Mouse (Mus musculus): Measurements from ENCODE around the gene Dlg2. TPM values are rescaled to one million over a fixed set of nuclear protein-coding genes. Genes with fewer than 3 reads are reported as not detected.

Gene Dlg2
- polyA plus RNA-seq, 1 experiment from 2014 or later, result 30.0 TPM

DNA sequence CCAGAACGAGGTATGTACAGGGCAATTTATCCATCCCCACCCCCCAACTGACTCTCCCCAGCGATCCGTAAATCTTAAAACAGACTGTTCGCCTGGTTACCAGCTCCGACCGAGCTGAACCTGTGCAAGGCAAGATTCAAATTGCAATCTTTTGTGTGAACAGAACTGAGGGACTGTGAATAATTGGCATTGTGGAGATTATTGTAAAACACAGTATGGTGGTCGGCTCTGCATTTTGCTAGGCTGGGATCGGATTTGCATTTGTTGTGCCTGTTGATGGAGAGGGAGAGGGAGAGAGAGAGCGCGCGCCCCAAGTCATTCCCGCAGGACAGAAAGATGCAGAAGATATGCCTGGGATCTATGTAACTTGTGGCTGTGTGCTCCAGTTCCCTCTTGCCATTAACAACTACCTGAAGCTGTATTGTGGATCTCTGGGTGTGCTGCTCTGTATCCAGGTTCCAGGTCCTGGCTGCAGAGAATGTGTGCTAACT lies 1759.1 kb downstream of the Dlg2 start:
- Histone ChIP-seq H3K4me3 (replicated peaks; ENCODE audit: low read length) (peak overlapping the region; percentile 49), H3K36me3 (replicated peaks; ENCODE audit: control insufficient read depth, insufficient read depth) (no peaks in the 10 kb centered on the region), H3K27me3 (ENCODE audit: control insufficient read depth, insufficient read depth, low read length) (no peaks in the 10 kb centered on the region), H3K4me2 (replicated peaks) (peak overlapping the region; percentile 63), H3K4me1 (replicated peaks; ENCODE audit: control insufficient read depth, insufficient read depth, low read length) (0 out of 2 replicates have a peak, but pooled peaks cover 12% of the 10 kb centered on the region), H3K9ac (peak overlapping the region; percentile 65), H3K27ac (peak overlapping the region; percentile 64), H3K9me3 (ENCODE audit: control insufficient read depth, low read length) (no peaks in the 10 kb centered on the region)
- WGBS, result 14% methylated on average over 12 of the region's 12 CpGs
- ATAC-seq (ENCODE audit: low FRiP score) (peak; percentile 57), DNase-seq (ENCODE audit: low spot score) (peak; percentile 56)

DNA sequence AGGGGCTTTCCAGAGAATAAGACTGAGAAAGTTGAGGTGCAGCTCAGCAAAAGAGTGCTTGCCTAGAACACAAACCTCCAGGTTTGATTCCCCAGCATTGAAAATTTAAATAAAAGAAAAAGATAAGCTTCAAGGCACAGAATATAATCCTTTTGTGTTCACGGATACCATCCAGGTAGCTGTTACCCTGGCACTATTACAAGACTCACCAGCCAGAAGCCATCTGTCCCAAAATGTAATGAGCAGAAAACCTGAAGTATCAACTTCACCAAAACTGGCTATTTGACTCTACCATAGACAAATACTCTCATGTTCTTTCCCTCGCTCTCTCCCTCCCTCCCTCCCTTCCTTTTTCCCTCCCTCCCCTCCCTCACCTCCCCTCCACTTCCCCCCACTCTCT lies 1764.4 kb downstream of the Dlg2 start:
- no peaks in the 10 kb centered on the region for H3K9me3 ChIP-seq (ENCODE audit: control insufficient read depth, low read length)
- no peaks in the 10 kb centered on the region for H3K36me3 ChIP-seq (replicated peaks; ENCODE audit: control insufficient read depth, insufficient read depth)
- H3K27me3 ChIP-seq (ENCODE audit: control insufficient read depth, insufficient read depth, low read length), result no peaks in the 10 kb centered on the region
- H3K4me2 ChIP-seq (replicated peaks), result no peak overlapping the region
- no peak overlapping the region for H3K4me3 ChIP-seq (replicated peaks; ENCODE audit: low read length)
- no peak for ATAC-seq (ENCODE audit: low FRiP score)
- WGBS, result 83% methylated on average over 2 of the region's 2 CpGs
- H3K9ac ChIP-seq, result no peak overlapping the region
- no peak for DNase-seq (ENCODE audit: low spot score)
- no peak overlapping the region for H3K27ac ChIP-seq
- H3K4me1 ChIP-seq (replicated peaks; ENCODE audit: control insufficient read depth, insufficient read depth, low read length), result 0 out of 2 replicates have a peak, but pooled peaks cover 12% of the 10 kb centered on the region

DNA sequence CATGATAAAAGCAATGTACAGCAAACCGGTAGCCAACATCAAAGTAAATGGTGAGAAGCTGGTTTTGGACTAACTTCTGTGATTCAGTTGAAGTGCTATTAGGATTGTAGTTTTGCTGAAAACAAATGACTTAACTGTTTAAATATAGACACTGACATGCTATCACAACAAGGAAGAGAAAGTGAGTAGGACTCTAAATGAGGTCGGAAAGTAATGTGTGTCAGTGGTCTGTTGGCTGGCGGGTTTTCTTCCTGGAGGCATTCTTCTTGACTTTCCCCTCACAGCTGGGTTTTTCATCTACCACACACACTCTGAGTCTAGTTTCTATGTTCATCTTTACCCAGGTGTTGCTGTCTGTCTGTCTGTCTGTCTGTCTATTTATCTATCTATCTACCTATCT lies 1771.1 kb downstream of the Dlg2 start:
- 93% methylated on average over 3 of the region's 3 CpGs for WGBS
- no peak for ATAC-seq (ENCODE audit: low FRiP score)
- H3K27ac ChIP-seq, result no peak overlapping the region

DNA sequence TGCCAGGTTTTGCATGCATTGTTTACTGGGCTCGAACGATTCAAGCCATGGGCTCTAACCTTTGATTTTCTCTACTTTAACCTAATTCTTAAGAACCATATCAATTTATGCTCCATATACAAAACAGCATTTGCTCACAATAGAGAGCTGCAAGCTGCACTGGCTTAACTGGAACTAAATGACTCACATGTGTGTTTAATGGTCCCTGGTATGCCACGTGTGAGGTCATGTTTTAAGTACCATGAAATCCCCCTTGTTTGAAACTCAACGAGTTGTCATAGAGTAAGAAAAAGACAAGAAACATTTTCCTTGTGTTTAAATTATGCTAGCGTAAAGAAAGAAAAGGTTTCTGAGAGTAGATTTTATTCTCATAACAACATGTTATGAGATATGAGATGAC lies 1772.1 kb downstream of the Dlg2 start:
- Histone ChIP-seq H3K4me2 (replicated peaks) (no peak overlapping the region), H3K4me3 (replicated peaks; ENCODE audit: low read length) (no peak overlapping the region), H3K27me3 (ENCODE audit: control insufficient read depth, insufficient read depth, low read length) (no peaks in the 10 kb centered on the region), H3K27ac (no peak overlapping the region), H3K9ac (no peak overlapping the region), H3K36me3 (replicated peaks; ENCODE audit: control insufficient read depth, insufficient read depth) (no peaks in the 10 kb centered on the region), H3K4me1 (replicated peaks; ENCODE audit: control insufficient read depth, insufficient read depth, low read length) (no peaks in the 10 kb centered on the region), H3K9me3 (ENCODE audit: control insufficient read depth, low read length) (no peaks in the 10 kb centered on the region)
- ATAC-seq (ENCODE audit: low FRiP score) (no peak), DNase-seq (ENCODE audit: low spot score) (no peak)
- WGBS, result 80% methylated on average over 5 of the region's 5 CpGs

More for the DNA sequence above, 1771.1 kb downstream of the Dlg2 start:
- Histone ChIP-seq H3K4me2 (replicated peaks) (no peak overlapping the region), H3K9ac (no peak overlapping the region), H3K36me3 (replicated peaks; ENCODE audit: control insufficient read depth, insufficient read depth) (no peaks in the 10 kb centered on the region), H3K4me1 (replicated peaks; ENCODE audit: control insufficient read depth, insufficient read depth, low read length) (no peaks in the 10 kb centered on the region), H3K27me3 (ENCODE audit: control insufficient read depth, insufficient read depth, low read length) (no peaks in the 10 kb centered on the region), H3K9me3 (ENCODE audit: control insufficient read depth, low read length) (no peaks in the 10 kb centered on the region), H3K4me3 (replicated peaks; ENCODE audit: low read length) (no peak overlapping the region)
- no peak for DNase-seq (ENCODE audit: low spot score)

DNA sequence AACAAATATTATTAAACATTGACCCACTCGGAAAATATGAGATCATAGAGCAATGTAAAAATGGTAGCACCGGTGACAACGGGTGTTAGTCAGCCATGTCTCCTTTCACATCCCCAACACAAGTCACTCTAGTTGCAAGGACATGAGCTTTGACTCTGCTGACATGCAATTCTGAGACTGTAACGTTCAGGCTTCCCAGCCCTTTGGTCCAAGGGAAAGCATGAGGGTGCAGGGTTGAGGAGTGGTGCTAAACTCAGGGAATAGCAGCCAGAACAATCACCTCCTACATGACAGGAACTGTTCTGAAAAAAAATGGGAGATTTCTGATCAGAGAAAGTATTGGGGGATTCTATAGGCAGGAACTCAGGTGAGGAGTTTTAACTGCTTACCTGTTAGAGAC lies 1781.7 kb downstream of the Dlg2 start:
- no peaks in the 10 kb centered on the region for H3K27me3 ChIP-seq (ENCODE audit: control insufficient read depth, insufficient read depth, low read length)
- ATAC-seq (ENCODE audit: low FRiP score) (no peak), DNase-seq (ENCODE audit: low spot score) (no peak)
- no peaks in the 10 kb centered on the region for H3K9me3 ChIP-seq (ENCODE audit: control insufficient read depth, low read length)
- H3K4me2 ChIP-seq (replicated peaks), result no peak overlapping the region
- 93% methylated on average over 4 of the region's 4 CpGs for WGBS
- no peak overlapping the region for H3K4me3 ChIP-seq (replicated peaks; ENCODE audit: low read length)
- H3K36me3 ChIP-seq (replicated peaks; ENCODE audit: control insufficient read depth, insufficient read depth), result no peaks in the 10 kb centered on the region
- no peak overlapping the region for H3K27ac ChIP-seq
- no peak overlapping the region for H3K9ac ChIP-seq
- H3K4me1 ChIP-seq (replicated peaks; ENCODE audit: control insufficient read depth, insufficient read depth, low read length), result no peaks in the 10 kb centered on the region

DNA sequence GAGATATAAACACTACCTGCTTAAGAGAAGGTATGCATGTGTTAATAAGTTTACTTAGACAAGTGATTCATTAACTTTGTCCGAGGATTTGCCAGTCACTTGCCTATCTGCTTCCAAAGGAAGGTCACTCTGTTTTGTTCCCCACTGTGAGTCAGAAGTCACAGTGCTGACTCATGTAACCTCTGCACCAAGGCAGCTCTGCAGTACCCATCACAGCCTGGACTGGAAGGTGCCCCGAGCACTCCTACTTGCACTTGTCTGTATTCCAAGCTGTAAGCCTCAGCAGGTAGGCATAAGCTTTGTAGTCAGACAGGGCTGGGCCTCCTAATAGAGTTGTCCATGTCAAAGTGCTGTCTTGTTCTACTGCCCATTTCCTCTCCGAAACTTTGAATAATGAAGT lies 1782.2 kb downstream of the Dlg2 start:
- Histone ChIP-seq H3K27me3 (ENCODE audit: control insufficient read depth, insufficient read depth, low read length) (no peaks in the 10 kb centered on the region), H3K4me3 (replicated peaks; ENCODE audit: low read length) (no peak overlapping the region), H3K4me1 (replicated peaks; ENCODE audit: control insufficient read depth, insufficient read depth, low read length) (no peaks in the 10 kb centered on the region), H3K4me2 (replicated peaks) (no peak overlapping the region), H3K9me3 (ENCODE audit: control insufficient read depth, low read length) (no peaks in the 10 kb centered on the region), H3K9ac (no peak overlapping the region), H3K36me3 (replicated peaks; ENCODE audit: control insufficient read depth, insufficient read depth) (no peaks in the 10 kb centered on the region), H3K27ac (no peak overlapping the region)
- WGBS, result 79% methylated on average over 3 of the region's 3 CpGs
- DNase-seq (ENCODE audit: low spot score) (no peak), ATAC-seq (ENCODE audit: low FRiP score) (no peak)

DNA sequence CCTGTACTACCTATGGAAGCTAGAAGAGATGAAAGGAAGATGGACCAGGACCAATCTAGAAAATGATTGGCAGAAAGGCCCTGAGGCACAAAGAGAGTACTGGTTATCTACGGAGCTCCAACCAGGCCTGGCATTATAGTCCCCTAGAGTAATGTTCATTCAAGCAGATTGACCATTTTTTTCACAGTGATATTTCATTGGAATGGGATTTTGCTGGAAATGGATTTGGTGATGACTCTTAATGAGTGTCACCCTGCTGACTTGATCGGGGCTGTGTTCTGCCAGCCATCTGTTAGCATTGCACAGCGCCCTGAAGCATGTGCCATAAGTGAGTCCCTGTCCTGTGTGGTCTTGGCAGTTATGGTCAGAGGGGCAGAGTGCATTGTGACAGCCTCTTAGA lies 1787.9 kb downstream of the Dlg2 start:
- H3K9me3 ChIP-seq (ENCODE audit: control insufficient read depth, low read length), result no peaks in the 10 kb centered on the region
- peak; percentile 75 for ATAC-seq (ENCODE audit: low FRiP score)
- no peak overlapping the region for H3K27ac ChIP-seq
- DNase-seq (ENCODE audit: low spot score), result peak; percentile 31
- no peaks in the 10 kb centered on the region for H3K4me1 ChIP-seq (replicated peaks; ENCODE audit: control insufficient read depth, insufficient read depth, low read length)
- H3K4me2 ChIP-seq (replicated peaks), result no peak overlapping the region
- H3K4me3 ChIP-seq (replicated peaks; ENCODE audit: low read length), result no peak overlapping the region
- no peak overlapping the region for H3K9ac ChIP-seq
- no peaks in the 10 kb centered on the region for H3K27me3 ChIP-seq (ENCODE audit: control insufficient read depth, insufficient read depth, low read length)
- no peaks in the 10 kb centered on the region for H3K36me3 ChIP-seq (replicated peaks; ENCODE audit: control insufficient read depth, insufficient read depth)
- 54% methylated on average over 3 of the region's 3 CpGs for WGBS

DNA sequence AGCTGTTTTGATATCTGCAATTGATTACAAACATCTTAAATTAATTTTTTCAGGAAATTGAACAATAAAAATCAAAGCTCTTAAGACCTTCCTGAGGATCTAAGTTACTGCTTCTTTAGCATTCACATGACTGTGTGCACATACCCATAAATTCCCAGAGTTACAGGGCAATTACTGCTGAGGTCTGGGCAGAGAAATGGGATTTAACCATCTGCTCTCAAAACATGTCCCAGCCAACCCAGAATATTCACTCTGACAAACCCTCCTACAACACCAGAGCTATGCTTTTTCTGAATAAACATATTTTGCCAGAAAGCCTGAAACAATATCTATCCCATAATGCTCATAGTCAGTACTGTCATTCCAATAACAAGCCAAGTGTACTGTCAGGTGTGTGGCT lies 1788.5 kb downstream of the Dlg2 start:
- Histone ChIP-seq H3K4me2 (replicated peaks) (no peak overlapping the region), H3K4me1 (replicated peaks; ENCODE audit: control insufficient read depth, insufficient read depth, low read length) (no peaks in the 10 kb centered on the region), H3K9me3 (ENCODE audit: control insufficient read depth, low read length) (no peaks in the 10 kb centered on the region), H3K9ac (no peak overlapping the region), H3K4me3 (replicated peaks; ENCODE audit: low read length) (no peak overlapping the region), H3K27ac (peak overlapping the region; percentile 48; the same call in 1 of the 2 replicates), H3K36me3 (replicated peaks; ENCODE audit: control insufficient read depth, insufficient read depth) (no peaks in the 10 kb centered on the region), H3K27me3 (ENCODE audit: control insufficient read depth, insufficient read depth, low read length) (no peaks in the 10 kb centered on the region)
- ATAC-seq (ENCODE audit: low FRiP score), result no peak
- DNase-seq (ENCODE audit: low spot score), result no peak

DNA sequence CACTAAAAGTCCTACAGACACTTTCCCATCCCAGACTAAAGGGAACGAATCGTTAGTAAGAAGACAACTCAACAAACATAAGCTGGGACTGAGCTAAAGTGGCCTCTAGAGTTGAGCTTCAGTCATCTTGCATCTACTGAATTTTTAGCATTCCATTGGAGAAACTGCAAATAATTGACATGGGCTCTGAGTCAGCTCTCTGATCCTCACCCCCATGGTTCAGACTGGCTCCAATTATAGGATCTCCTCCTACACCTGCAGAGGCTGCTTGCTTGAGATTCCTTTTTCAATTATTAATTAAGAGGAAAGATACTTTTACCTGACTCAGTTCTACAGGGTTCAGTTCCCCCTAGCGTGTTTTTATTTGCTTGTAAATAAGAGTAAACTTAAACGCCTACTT lies 1798.9 kb downstream of the Dlg2 start:
- no peaks in the 10 kb centered on the region for H3K9me3 ChIP-seq (ENCODE audit: control insufficient read depth, low read length)
- no peaks in the 10 kb centered on the region; the same call in 1 of the 2 replicates for H3K4me1 ChIP-seq (replicated peaks; ENCODE audit: control insufficient read depth, insufficient read depth, low read length)
- H3K4me3 ChIP-seq (replicated peaks; ENCODE audit: low read length), result no peak overlapping the region
- 88% methylated on average over 4 of the region's 4 CpGs for WGBS
- no peaks in the 10 kb centered on the region for H3K36me3 ChIP-seq (replicated peaks; ENCODE audit: control insufficient read depth, insufficient read depth)
- H3K27ac ChIP-seq, result no peak overlapping the region
- no peak overlapping the region for H3K4me2 ChIP-seq (replicated peaks)
- H3K9ac ChIP-seq, result no peak overlapping the region
- no peaks in the 10 kb centered on the region for H3K27me3 ChIP-seq (ENCODE audit: control insufficient read depth, insufficient read depth, low read length)
- ATAC-seq (ENCODE audit: low FRiP score) (no peak), DNase-seq (ENCODE audit: low spot score) (no peak)

DNA sequence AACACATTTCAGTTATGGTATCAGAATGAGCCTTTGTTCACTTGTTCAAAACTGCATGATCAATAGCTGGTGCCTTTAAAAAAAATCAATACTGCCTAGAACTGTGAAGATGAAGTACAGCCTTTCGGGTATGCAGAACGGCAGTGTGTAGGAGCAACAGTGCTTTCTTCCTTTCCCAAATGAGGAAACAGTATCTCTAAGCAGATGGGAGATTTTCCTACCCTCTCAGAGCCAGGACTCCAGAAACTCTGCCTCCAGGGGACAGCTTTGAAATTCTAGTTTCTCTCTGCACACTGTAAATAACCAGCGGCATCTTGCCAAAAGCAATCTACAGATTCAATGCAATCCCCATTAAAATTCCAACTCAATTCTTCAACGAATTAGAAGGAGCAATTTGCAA lies 1801.2 kb downstream of the Dlg2 start:
- peaks cover 7% of the 10 kb centered on the region for H3K4me1 ChIP-seq (replicated peaks; ENCODE audit: control insufficient read depth, insufficient read depth, low read length)
- no peaks in the 10 kb centered on the region for H3K27me3 ChIP-seq (ENCODE audit: control insufficient read depth, insufficient read depth, low read length)
- ATAC-seq (ENCODE audit: low FRiP score), result no peak
- no peak overlapping the region for H3K4me3 ChIP-seq (replicated peaks; ENCODE audit: low read length)
- 68% methylated on average over 4 of the region's 4 CpGs for WGBS
- no peak overlapping the region for H3K27ac ChIP-seq
- H3K4me2 ChIP-seq (replicated peaks), result no peak overlapping the region
- H3K9me3 ChIP-seq (ENCODE audit: control insufficient read depth, low read length), result no peaks in the 10 kb centered on the region
- H3K9ac ChIP-seq, result no peak overlapping the region
- no peaks in the 10 kb centered on the region for H3K36me3 ChIP-seq (replicated peaks; ENCODE audit: control insufficient read depth, insufficient read depth)
- no peak for DNase-seq (ENCODE audit: low spot score)

Measured in hindbrain, embryonic 14.5 days (tissue).